Mouse (Mus musculus): ENCODE data around the gene Pak4.

Gene Pak4

GRCm38 (mm10) chr7:28586663-28587411 is 11.1 kb downstream of the Pak4 start:
- DNase-seq = peak; percentile 42 to 60

- no peak for DNase-seq
These were observed 13.0 kb downstream of the Pak4 start for GRCm38 (mm10) chr7:28585001-28585400.

GRCm38 (mm10) chr7:28584468-28584867 is 13.5 kb downstream of the Pak4 start:
- no peak for DNase-seq

- peak in 1 of 2 experiments; percentile 54 for DNase-seq
These were observed 14.2 kb downstream of the Pak4 start for GRCm38 (mm10) chr7:28583570-28584344.

GRCm38 (mm10) chr7:28582841-28583240 is 15.1 kb downstream of the Pak4 start:
- DNase-seq = no peak

GRCm38 (mm10) chr7:28581721-28582120 is 16.3 kb downstream of the Pak4 start:
- no peak for DNase-seq

- no peak for DNase-seq
These were observed 18.2 kb downstream of the Pak4 start for GRCm38 (mm10) chr7:28579826-28580225.

GRCm38 (mm10) chr7:28578543-28579053 is 19.4 kb downstream of the Pak4 start:
- DNase-seq = no peak

- DNase-seq = peak; percentile 73 to 79
These were observed 20.0 kb downstream of the Pak4 start for GRCm38 (mm10) chr7:28577826-28578542.

GRCm38 (mm10) chr7:28576271-28576914 is 21.6 kb downstream of the Pak4 start:
- DNase-seq = peak; percentile 68 to 69

GRCm38 (mm10) chr7:28575597-28575996 is 22.4 kb downstream of the Pak4 start:
- DNase-seq = no peak

- peak; percentile 32 to 64 for DNase-seq
These were observed 24.7 kb downstream of the Pak4 start for GRCm38 (mm10) chr7:28573236-28573635.

- peak; percentile 63 to 79 for DNase-seq
These were observed 25.3 kb downstream of the Pak4 start for GRCm38 (mm10) chr7:28572689-28573088.

GRCm38 (mm10) chr7:28570982-28571682 is 26.9 kb downstream of the Pak4 start:
- peak; percentile 64 to 68 for DNase-seq

GRCm38 (mm10) chr7:28570291-28570981 is 27.5 kb downstream of the Pak4 start:
- peak; percentile 95 to 96 for DNase-seq

- peak; percentile 64 to 79 for DNase-seq
These were observed 29.7 kb downstream of the Pak4 start for GRCm38 (mm10) chr7:28568253-28568652.

GRCm38 (mm10) chr7:28567539-28567938 is 30.4 kb downstream of the Pak4 start:
- no peak for DNase-seq

GRCm38 (mm10) chr7:28565407-28565806 is 32.6 kb downstream of the Pak4 start:
- DNase-seq = no peak

- no peak for DNase-seq
These were observed 35.0 kb downstream of the Pak4 start for GRCm38 (mm10) chr7:28562951-28563350.

- DNase-seq = no peak
These were observed 35.6 kb downstream of the Pak4 start for GRCm38 (mm10) chr7:28562371-28562770.

GRCm38 (mm10) chr7:28561967-28562366 is 36.0 kb downstream of the Pak4 start:
- no peak for DNase-seq
